Mouse (Mus musculus): ENCODE results near the gene Hs2st1. TPM values are rescaled to one million over a fixed set of nuclear protein-coding genes. Genes with fewer than 3 reads are reported as not detected.

Gene Hs2st1
- total and polyA plus RNA-seq, 3 experiments: 17.6 to 36.4 (median 29.7) TPM

- dilution Hi-C loops (cut with MboI; ENCODE audit: extremely low pct_ligation_motif_present, extremely low pct_unique_long_range_greater_than_20kb, low sequenced_read_pairs): no loop called here
- Histone ChIP-seq H3K9ac (ENCODE audit: insufficient read depth, low read depth) (no peak overlapping the region), H3K36me3 (replicated peaks in 1 of 2; ENCODE audit: control insufficient read depth in 1 of 2, insufficient read depth in 1 of 2, low read length in 1 of 2) (no peaks in the 10 kb centered on the region), H3K79me2 (replicated peaks; ENCODE audit: control insufficient read depth, extremely low read depth, insufficient read depth, poor library complexity, severe bottlenecking) (no peaks in the 10 kb centered on the region), H3K4me2 (ENCODE audit: insufficient read depth, low read depth, poor library complexity, severe bottlenecking) (no peak overlapping the region), H3K4me1 (ENCODE audit: control insufficient read depth in 1 of 2, insufficient read depth in 2 of 2) (peaks cover 7 to 19% of the 10 kb centered on the region in 2 experiments), H3K27ac (ENCODE audit: insufficient read depth, low read depth) (no peak overlapping the region), H3K27me3 (replicated peaks) (no peaks in the 10 kb centered on the region), H3K4me3 (replicated peaks in 1 of 3; ENCODE audit: low read depth in 2 of 3, low read length in 2 of 3, poor library complexity in 1 of 3) (no peak overlapping the region), H3K9me3 (replicated peaks; ENCODE audit: low read length) (no peaks in the 10 kb centered on the region)
- peak; percentile 86 for TF ChIP-seq MYC (IDR thresholded peaks at IDR 0.05; ENCODE audit: low read depth, low read length)
- no peak for TF ChIP-seq ELF1 (IDR thresholded peaks at IDR 0.05; ENCODE audit: low read depth, low read length)
- peak; percentile 61; the same call in 1 of the 2 replicates for TF ChIP-seq IRF4 (IDR thresholded peaks at IDR 0.05; ENCODE audit: low read depth, low read length)
- peak; percentile 74 to 98 for TF ChIP-seq CTCF (conservative IDR thresholded peaks at IDR 0.05 in 1 of 2, IDR thresholded peaks at IDR 0.05 in 1 of 2; ENCODE audit: low read depth in 2 of 2, low read length in 2 of 2)
- peak; percentile 97 for TF ChIP-seq RAD21 (IDR thresholded peaks at IDR 0.05; ENCODE audit: low read depth, low read length)
- peak; percentile 68 for TF ChIP-seq MAX (IDR thresholded peaks at IDR 0.05; ENCODE audit: low read length)
- TF ChIP-seq MEF2A (IDR thresholded peaks at IDR 0.05; ENCODE audit: borderline replicate concordance, low read depth, low read length): 0 out of 2 replicates have a peak, but pooled peaks have one; percentile 68
- 0 out of 2 replicates have a peak, but pooled peaks have one; percentile 14 for TF ChIP-seq TCF12 (IDR thresholded peaks at IDR 0.05; ENCODE audit: low read depth, low read length)
- no peak for TF ChIP-seq POLR2AphosphoS2 (IDR thresholded peaks at IDR 0.05; ENCODE audit: low read depth, low read length)
- no peak for TF ChIP-seq ZMIZ1 (IDR thresholded peaks at IDR 0.05; ENCODE audit: low read depth, low read length)
- no peak for TF ChIP-seq MAZ (IDR thresholded peaks at IDR 0.05; ENCODE audit: low read depth, low read length)
- TF ChIP-seq ZC3H11A (IDR thresholded peaks at IDR 0.05; ENCODE audit: low read depth, low read length): peak; percentile 42; the same call in 1 of the 2 replicates
- peak; percentile 91 for TF ChIP-seq SMC3 (IDR thresholded peaks at IDR 0.05; ENCODE audit: low read depth, low read length)
- in situ Hi-C loops (cut with MboI; ENCODE audit: low pct_ligation_motif_present, low pct_unique_long_range_greater_than_20kb, low sequenced_read_pairs): loop anchor here (25.0 kb wide), 1 partner anchor 787 kb away; no protein-coding TSS in a partner anchor
- DNase-seq (ENCODE audit: extremely low read depth): peak; percentile 91
Measured at GRCm38 (mm10) chr3:144399358-144400096, 170.5 kb downstream of the Hs2st1 start.

- H3K79me2 ChIP-seq (replicated peaks; ENCODE audit: control insufficient read depth, extremely low read depth, insufficient read depth, poor library complexity, severe bottlenecking): no peaks in the 10 kb centered on the region
- no peak overlapping the region for H3K4me3 ChIP-seq (replicated peaks in 1 of 3; ENCODE audit: low read depth in 2 of 3, low read length in 2 of 3, poor library complexity in 1 of 3)
- H3K4me1 ChIP-seq (ENCODE audit: control insufficient read depth in 1 of 2, insufficient read depth in 2 of 2): peaks cover 7 to 21% of the 10 kb centered on the region in 2 experiments
- no peak overlapping the region for H3K27ac ChIP-seq (ENCODE audit: insufficient read depth, low read depth)
- no peaks in the 10 kb centered on the region for H3K9me3 ChIP-seq (replicated peaks; ENCODE audit: low read length)
- TF ChIP-seq MAZ (IDR thresholded peaks at IDR 0.05; ENCODE audit: low read depth, low read length) (no peak), CHD2 (IDR thresholded peaks at IDR 0.05; ENCODE audit: low read length) (no peak), POLR2A (IDR thresholded peaks at IDR 0.05; ENCODE audit: low read depth, low read length) (no peak), SIN3A (IDR thresholded peaks at IDR 0.05; ENCODE audit: low read length) (no peak), KAT2A (IDR thresholded peaks at IDR 0.05; ENCODE audit: insufficient replicate concordance, low read length) (no peak), ETS1 (conservative IDR thresholded peaks at IDR 0.05; ENCODE audit: low read depth, low read length) (no peak), NELFE (IDR thresholded peaks at IDR 0.05; ENCODE audit: low read depth, low read length) (no peak), RAD21 (IDR thresholded peaks at IDR 0.05; ENCODE audit: low read depth, low read length) (peak; percentile 22), MAX (IDR thresholded peaks at IDR 0.05; ENCODE audit: low read length) (no peak), HCFC1 (IDR thresholded peaks at IDR 0.05; ENCODE audit: low read depth, low read length) (no peak), ZNF384 (IDR thresholded peaks at IDR 0.05; ENCODE audit: low read depth, low read length) (no peak), SMC3 (IDR thresholded peaks at IDR 0.05; ENCODE audit: low read depth, low read length) (peak; percentile 25), CTCF (conservative IDR thresholded peaks at IDR 0.05 in 1 of 2, IDR thresholded peaks at IDR 0.05 in 1 of 2; ENCODE audit: low read depth in 2 of 2, low read length in 2 of 2) (peak; percentile 69 to 95), BHLHE40 (IDR thresholded peaks at IDR 0.05; ENCODE audit: low read depth, low read length) (no peak), MXI1 (IDR thresholded peaks at IDR 0.05; ENCODE audit: low read depth, low read length) (no peak)
- dilution Hi-C loops (cut with MboI; ENCODE audit: extremely low pct_ligation_motif_present, extremely low pct_unique_long_range_greater_than_20kb, low sequenced_read_pairs) (no loop called here), in situ Hi-C loops (cut with MboI; ENCODE audit: low pct_ligation_motif_present, low pct_unique_long_range_greater_than_20kb, low sequenced_read_pairs) (loop anchor here (25.0 kb wide), 1 partner anchor 786 kb away; no protein-coding TSS in a partner anchor)
- DNase-seq (ENCODE audit: extremely low read depth): no peak
- H3K27me3 ChIP-seq (replicated peaks): no peaks in the 10 kb centered on the region
- no peaks in the 10 kb centered on the region for H3K36me3 ChIP-seq (replicated peaks in 1 of 2; ENCODE audit: control insufficient read depth in 1 of 2, insufficient read depth in 1 of 2, low read length in 1 of 2)
- no peak overlapping the region for H3K4me2 ChIP-seq (ENCODE audit: insufficient read depth, low read depth, poor library complexity, severe bottlenecking)
- H3K9ac ChIP-seq (ENCODE audit: insufficient read depth, low read depth): no peak overlapping the region
Measured at GRCm38 (mm10) chr3:144398166-144398565, 171.8 kb downstream of the Hs2st1 start.

Measured in CH12.LX (cell line).